Mouse (Mus musculus): Measurements from ENCODE around the gene Hist2h2aa1. TPM values are rescaled to one million over a fixed set of nuclear protein-coding genes. Genes with fewer than 3 reads are reported as not detected.
A peak's percentile ranks its signal among the peaks of the same experiment; 100 is the strongest.
"Not testable (repeated sequence)": the region's sequence is repeated elsewhere in the genome, so short reads cannot be mapped to it uniquely, and the experiment has no call there.

Hist2h2aa1 gene
- polyA plus RNA-seq, 1 experiment = 67.0 TPM

DNA sequence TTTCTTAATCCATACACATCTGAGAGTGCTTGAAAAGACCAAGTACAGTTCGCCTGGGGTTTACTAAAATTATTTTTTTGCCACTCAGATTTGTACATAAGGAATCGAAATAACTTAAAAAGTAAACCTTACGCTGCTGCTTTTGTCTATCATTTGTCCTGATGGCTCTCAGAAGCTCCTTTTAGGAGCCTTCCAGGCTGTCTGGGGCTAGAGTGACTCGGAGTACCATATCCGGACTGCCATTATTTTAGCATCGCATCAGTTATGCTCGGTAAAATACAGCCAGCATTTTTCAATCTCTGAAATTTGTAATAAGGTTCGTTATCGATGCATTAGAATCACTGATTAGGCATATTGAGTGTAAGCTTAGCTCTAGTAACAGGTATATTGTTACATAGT lies 4.5 kb upstream of the Hist2h2aa1 start:
- peaks cover 56% of the 10 kb centered on the region for H3K4me1 ChIP-seq
- no peaks in the 10 kb centered on the region for H3K9me3 ChIP-seq
- peaks cover 7% of the 10 kb centered on the region for H3K36me3 ChIP-seq (replicated peaks; ENCODE audit: low read length)
- TF ChIP-seq GATA1 (IDR thresholded peaks at IDR 0.05; ENCODE audit: borderline replicate concordance, low read length) (no peak), FLI1 (IDR thresholded peaks at IDR 0.05; ENCODE audit: low read length) (no peak)
- H3K4me3 ChIP-seq (replicated peaks) = peak overlapping the region; percentile 86
- no peaks in the 10 kb centered on the region for H3K27me3 ChIP-seq (replicated peaks)

DNA sequence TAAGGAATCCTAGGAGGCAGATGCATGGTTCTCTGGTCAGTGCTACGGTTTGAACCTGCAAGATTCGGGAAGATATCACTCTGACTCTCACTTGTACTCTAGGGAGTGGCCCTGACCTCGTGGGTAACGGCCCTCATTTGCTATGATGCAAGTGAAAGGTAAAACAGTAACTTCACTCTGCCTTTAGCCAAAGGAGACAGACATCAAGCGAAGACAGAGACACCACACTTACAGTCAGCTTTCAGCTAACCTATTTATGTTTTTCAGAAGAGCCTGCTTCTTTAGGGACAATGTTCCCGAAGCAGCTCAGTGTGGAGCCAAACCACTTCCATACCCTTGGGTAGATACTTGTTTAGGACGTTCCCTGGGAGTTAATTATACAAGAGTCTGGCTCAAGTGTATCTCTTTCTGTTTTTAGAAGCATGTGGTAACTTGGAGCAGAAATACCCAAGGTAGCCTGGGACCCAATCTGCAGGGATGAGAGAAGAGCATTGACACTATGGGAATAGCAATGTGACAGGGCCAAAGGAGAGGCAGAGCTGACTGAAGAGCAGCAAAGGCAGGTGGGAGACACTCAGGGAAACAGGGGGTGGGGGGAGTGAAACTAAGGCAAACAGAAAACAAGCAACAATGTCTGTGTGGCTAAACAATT lies 1.2 kb upstream of the Hist2h2aa1 start:
- Histone ChIP-seq H3K4me3 (replicated peaks) (peak overlapping the region; percentile 94), H3K36me3 (replicated peaks; ENCODE audit: low read length) (peaks cover 7% of the 10 kb centered on the region), H3K9me3 (no peaks in the 10 kb centered on the region), H3K27me3 (replicated peaks) (no peaks in the 10 kb centered on the region), H3K4me1 (peaks cover 52% of the 10 kb centered on the region)
- TF ChIP-seq FLI1 (IDR thresholded peaks at IDR 0.05; ENCODE audit: low read length) (no peak), GATA1 (IDR thresholded peaks at IDR 0.05; ENCODE audit: borderline replicate concordance, low read length) (no peak)

DNA sequence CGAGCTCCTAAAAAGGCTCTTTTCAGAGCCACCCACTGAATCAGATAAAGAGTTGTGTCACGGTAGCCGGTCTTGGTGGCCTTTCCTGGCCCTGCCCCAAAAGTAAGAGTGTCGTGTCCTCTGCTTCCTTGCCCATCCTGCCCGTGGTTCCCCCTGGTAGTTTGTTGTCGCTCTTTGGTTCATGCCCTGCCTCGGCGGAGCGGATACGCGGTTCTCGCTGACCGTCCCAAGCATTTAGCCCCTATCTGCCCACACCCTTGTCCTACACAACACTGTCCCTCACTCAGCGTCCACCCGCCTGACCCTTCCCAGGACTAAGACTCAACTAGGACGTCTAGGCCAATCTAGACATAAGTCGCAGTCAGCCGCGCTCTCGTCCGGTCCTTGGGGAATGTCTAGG lies 721 bp downstream of the Hist2h2aa1 start:
- not testable (repeated sequence) for H3K9me3 ChIP-seq; H3K36me3 ChIP-seq (replicated peaks; ENCODE audit: low read length); H3K27me3 ChIP-seq (replicated peaks)
- peaks cover 54% of the 10 kb centered on the region for H3K4me1 ChIP-seq
- peak overlapping the region; percentile 83 for H3K4me3 ChIP-seq (replicated peaks)

DNA sequence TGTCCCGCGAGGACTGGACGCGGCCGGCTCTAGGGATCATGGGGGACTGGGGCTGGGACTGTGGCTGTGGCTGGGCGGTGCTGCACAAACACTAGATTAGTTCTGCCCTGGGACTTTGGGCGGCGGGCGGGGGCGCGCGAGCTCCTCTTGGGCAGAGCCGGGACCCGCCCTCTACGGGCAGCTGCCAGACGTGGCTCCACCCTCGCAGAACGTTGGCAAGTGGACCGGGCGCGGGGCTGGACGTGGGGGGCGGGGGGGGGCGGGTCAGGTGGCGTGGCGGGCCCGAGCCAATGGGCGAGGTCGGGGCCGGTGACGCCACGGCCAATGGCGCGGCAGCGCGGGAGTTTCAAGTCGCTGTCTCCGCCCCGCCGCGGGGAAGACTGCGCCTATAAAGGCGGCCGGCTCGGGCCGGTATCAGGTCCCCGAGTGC lies 1.1 kb downstream of the Hist2h2aa1 start, which contains the start of gene Hist2h3c1:
Hist2h3c1 (plus strand) TSS at position 259 of the 430 bp plus-strand sequence.
- Histone ChIP-seq H3K4me1 (peaks cover 52% of the 10 kb centered on the region), H3K4me3 (replicated peaks) (peak within 1 kb of the TSS; percentile 88)
- H3K36me3 ChIP-seq (replicated peaks; ENCODE audit: low read length); H3K9me3 ChIP-seq; H3K27me3 ChIP-seq (replicated peaks): not testable (repeated sequence)

DNA sequence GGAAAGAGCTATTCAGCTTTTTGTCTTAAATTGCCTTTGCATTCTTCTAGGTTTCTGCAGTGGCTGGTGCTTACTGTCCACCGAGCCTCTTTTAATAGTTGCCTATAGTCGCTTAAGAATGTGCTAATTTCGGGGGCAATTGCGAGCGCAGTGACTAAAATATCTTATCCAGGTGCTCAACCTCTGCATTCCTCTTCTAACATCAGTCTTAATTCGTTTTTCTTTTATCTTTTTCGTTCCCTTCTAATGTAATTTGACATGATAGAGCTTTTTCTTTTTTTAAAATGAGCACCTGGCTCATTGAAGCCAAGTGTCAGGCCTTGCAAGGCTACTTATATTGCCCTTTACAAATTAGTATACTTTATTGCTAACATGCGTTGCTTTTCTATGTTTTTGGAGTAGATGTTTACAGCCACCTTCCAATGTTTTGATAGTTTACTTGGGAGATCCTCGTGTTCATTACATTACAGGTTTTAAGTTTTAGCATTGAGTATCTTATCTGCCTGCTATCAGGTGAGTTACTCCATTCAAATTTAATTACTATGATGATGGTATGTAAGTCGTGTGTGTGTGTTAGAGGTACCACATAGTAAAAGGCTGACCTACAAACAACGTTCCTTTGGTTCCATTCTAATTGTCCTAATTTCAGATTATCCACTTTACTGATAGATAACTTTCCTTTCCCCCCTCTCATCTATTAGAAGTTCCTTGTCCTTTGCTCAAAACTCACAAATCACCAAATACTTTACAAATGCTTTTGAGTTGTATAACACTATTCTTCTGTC lies 2.3 kb downstream of the Hist2h2aa1 start:
- Histone ChIP-seq H3K27me3 (replicated peaks) (no peaks in the 10 kb centered on the region), H3K36me3 (replicated peaks; ENCODE audit: low read length) (peaks cover under 1% of the 10 kb centered on the region), H3K4me3 (replicated peaks) (peak overlapping the region; percentile 88), H3K4me1 (peaks cover 43% of the 10 kb centered on the region), H3K9me3 (no peaks in the 10 kb centered on the region)
- TF ChIP-seq FLI1 (IDR thresholded peaks at IDR 0.05; ENCODE audit: low read length) (no peak), GATA1 (IDR thresholded peaks at IDR 0.05; ENCODE audit: borderline replicate concordance, low read length) (no peak)

DNA sequence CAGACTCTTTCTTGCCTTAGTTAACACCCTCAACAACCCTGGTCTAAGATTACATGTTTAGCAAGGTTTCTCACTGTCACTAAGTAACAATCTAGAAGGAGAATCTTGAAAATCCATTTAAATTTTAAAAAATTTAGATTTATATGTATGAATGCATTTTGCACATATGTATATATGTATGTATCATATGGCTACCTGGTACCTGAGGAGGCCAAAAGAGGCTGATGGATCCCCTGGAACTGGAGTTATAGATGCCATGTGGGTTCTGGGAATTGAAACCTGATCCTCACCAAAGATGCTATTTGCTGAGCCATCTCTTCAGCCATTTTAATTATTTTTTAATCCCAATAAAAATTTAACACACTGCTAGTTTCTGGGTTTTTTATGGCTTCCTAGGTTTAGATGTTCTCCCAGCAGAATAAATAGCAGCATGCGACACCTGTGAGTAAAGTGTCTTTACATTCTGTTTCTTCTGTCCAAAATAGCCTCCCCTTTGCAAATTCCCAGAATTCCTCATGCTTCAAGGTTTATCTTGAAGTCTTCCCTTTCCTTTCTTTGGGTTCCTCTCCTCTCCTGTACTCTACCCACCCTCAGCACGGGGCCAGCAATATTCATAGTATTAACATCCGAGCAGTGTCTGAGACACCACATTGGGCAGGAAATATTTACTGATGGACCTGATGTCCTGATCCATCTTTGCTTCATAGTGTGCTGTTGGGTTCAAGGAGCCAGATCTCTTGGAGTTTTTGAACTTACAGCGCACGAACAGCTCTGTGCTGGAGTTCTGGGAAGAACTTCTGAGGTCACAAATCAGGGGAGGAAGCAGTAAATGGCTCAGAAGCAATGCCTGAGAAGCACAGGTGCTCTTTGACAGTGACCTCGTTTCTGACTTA lies 3.1 kb downstream of the Hist2h2aa1 start:
- TF ChIP-seq GATA1 (IDR thresholded peaks at IDR 0.05; ENCODE audit: borderline replicate concordance, low read length) (no peak), FLI1 (IDR thresholded peaks at IDR 0.05; ENCODE audit: low read length) (no peak)
- H3K4me1 ChIP-seq = peaks cover 36% of the 10 kb centered on the region
- no peaks in the 10 kb centered on the region for H3K27me3 ChIP-seq (replicated peaks)
- H3K36me3 ChIP-seq (replicated peaks; ENCODE audit: low read length) = no peaks in the 10 kb centered on the region
- H3K9me3 ChIP-seq = no peaks in the 10 kb centered on the region
- peak overlapping the region; percentile 88 for H3K4me3 ChIP-seq (replicated peaks)

DNA sequence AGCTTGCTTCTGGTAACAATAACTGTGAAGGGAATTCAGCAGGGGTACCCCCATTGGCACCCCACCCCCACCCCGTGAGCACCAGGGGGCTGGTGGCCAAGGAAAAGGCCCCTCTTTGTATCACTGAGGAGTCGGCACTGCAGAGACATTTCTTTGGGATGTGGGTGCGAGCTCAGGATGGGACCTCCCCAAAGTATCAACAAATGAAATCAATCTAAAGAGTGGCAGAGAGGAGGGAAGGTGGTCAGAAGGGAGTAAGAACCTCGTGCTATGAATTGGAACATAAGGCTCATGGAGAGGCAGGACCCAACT lies 3.7 kb downstream of the Hist2h2aa1 start:
- peak overlapping the region; percentile 88 for H3K4me3 ChIP-seq (replicated peaks)
- H3K36me3 ChIP-seq (replicated peaks; ENCODE audit: low read length) = no peaks in the 10 kb centered on the region
- H3K4me1 ChIP-seq = peaks cover 30% of the 10 kb centered on the region
- no peak for TF ChIP-seq GATA1 (IDR thresholded peaks at IDR 0.05; ENCODE audit: borderline replicate concordance, low read length)
- no peak for TF ChIP-seq FLI1 (IDR thresholded peaks at IDR 0.05; ENCODE audit: low read length)
- no peaks in the 10 kb centered on the region for H3K27me3 ChIP-seq (replicated peaks)
- no peaks in the 10 kb centered on the region for H3K9me3 ChIP-seq

DNA sequence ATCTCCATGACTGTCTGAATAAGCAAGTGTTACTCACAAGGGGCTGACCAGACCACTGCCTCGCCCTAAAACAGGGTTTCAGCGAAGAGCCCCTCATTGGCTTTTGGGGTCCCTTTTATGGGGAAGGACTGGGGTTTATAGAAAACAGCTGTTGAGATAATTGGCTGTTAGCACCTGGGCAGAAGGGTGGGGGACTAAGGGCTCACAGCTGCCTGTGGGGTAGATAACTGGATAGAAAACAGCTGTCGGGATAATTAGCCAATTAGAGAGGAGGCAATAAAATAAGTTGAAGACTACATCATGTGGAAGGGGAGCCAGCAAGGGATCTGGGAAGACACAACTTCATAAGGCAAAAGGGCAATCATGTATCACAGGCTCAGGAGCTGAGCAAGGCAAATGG lies 5.6 kb downstream of the Hist2h2aa1 start:
- TF ChIP-seq GATA1 (IDR thresholded peaks at IDR 0.05; ENCODE audit: borderline replicate concordance, low read length) = no peak
- TF ChIP-seq FLI1 (IDR thresholded peaks at IDR 0.05; ENCODE audit: low read length) = no peak
- no peaks in the 10 kb centered on the region for H3K9me3 ChIP-seq
- H3K36me3 ChIP-seq (replicated peaks; ENCODE audit: low read length) = no peaks in the 10 kb centered on the region
- H3K27me3 ChIP-seq (replicated peaks) = no peaks in the 10 kb centered on the region
- no peak overlapping the region for H3K4me3 ChIP-seq (replicated peaks)
- peaks cover 33% of the 10 kb centered on the region for H3K4me1 ChIP-seq

DNA sequence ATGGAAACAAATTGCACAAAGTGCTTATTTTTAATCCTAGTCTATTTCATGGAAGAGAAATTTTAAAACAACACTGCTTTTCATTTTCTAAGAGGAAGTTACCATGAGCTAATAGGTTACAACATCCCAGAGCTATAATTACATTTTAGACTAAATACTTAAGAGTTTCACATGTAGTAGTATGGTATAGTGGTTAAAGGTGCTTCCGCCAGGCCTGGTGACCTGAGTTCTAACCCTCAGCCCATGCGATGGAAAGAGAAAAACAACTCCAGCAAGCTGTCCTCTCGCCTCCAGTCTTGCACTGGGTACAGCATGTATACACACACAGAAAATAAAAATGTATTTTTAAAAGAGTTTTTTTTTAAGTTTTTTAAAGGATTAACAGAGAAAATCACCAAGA lies 6.5 kb downstream of the Hist2h2aa1 start:
- TF ChIP-seq FLI1 (IDR thresholded peaks at IDR 0.05; ENCODE audit: low read length) (no peak), GATA1 (IDR thresholded peaks at IDR 0.05; ENCODE audit: borderline replicate concordance, low read length) (no peak)
- no peaks in the 10 kb centered on the region for H3K9me3 ChIP-seq
- no peak overlapping the region for H3K4me3 ChIP-seq (replicated peaks)
- H3K36me3 ChIP-seq (replicated peaks; ENCODE audit: low read length) = no peaks in the 10 kb centered on the region
- H3K4me1 ChIP-seq = peaks cover 39% of the 10 kb centered on the region
- no peaks in the 10 kb centered on the region for H3K27me3 ChIP-seq (replicated peaks)

Measured in megakaryocyte, embryonic 14.5 days (primary cell).